7 mouse cellular contexts compared by ENCODE assay signal in genomic region chr2:141434731-141435570, GRCm38 (mm10).
DNase-seq lines count a peak whose midpoint lies in the region; ATAC-seq and TF ChIP-seq lines count a peak whose summit lies in the region.

No protein-coding gene starts in this region.

- H3K27me3 ChIP-seq in forebrain, postnatal 0 days (ENCODE audit: insufficient read depth, low read length) = no peaks in the 10 kb centered on the region
- no peaks in the 10 kb centered on the region for H3K27me3 ChIP-seq in neural tube, embryonic 15.5 days (replicated peaks)
- H3K27me3 ChIP-seq in liver, embryonic 12.5 days (replicated peaks) = no peaks in the 10 kb centered on the region

- 32% methylated on average over 16 of the region's 16 CpGs for WGBS in forebrain, postnatal 0 days
- WGBS in neural tube, embryonic 15.5 days = 25% methylated on average over 16 of the region's 16 CpGs
- WGBS in liver, embryonic 12.5 days (ENCODE audit: insufficient replicate concordance) = 64% methylated on average over 16 of the region's 16 CpGs

- no peak for TF ChIP-seq CTCF in forebrain, postnatal 0 days (IDR thresholded peaks at IDR 0.05; ENCODE audit: low read depth)
- no peak for TF ChIP-seq CTCF in layer of hippocampus, adult 2 months (conservative IDR thresholded peaks at IDR 0.05)

- no peaks in the 10 kb centered on the region for H3K9me3 ChIP-seq in forebrain, postnatal 0 days (ENCODE audit: low read length)
- no peaks in the 10 kb centered on the region for H3K9me3 ChIP-seq in neural tube, embryonic 15.5 days (replicated peaks)
- H3K9me3 ChIP-seq in liver, embryonic 12.5 days (replicated peaks) = no peaks in the 10 kb centered on the region

- H3K27ac ChIP-seq in forebrain, postnatal 0 days (ENCODE audit: low read depth, low read length) = peak overlapping the region; percentile 45; the same call in 1 of the 2 replicates
- peak overlapping the region; percentile 80 for H3K27ac ChIP-seq in layer of hippocampus, adult 2 months
- no peak overlapping the region for H3K27ac ChIP-seq in neural tube, embryonic 15.5 days (replicated peaks)
- no peak overlapping the region for H3K27ac ChIP-seq in liver, embryonic 12.5 days

- peak; percentile 43; the same call in 1 of the 2 replicates for ATAC-seq in forebrain, postnatal 0 days
- peak; percentile 55 for ATAC-seq in neural tube, embryonic 15.5 days (ENCODE audit: low FRiP score)
- no peak for ATAC-seq in liver, embryonic 12.5 days

- no peaks in the 10 kb centered on the region for H3K36me3 ChIP-seq in forebrain, postnatal 0 days (ENCODE audit: insufficient read depth)
- no peaks in the 10 kb centered on the region for H3K36me3 ChIP-seq in neural tube, embryonic 15.5 days
- no peaks in the 10 kb centered on the region for H3K36me3 ChIP-seq in liver, embryonic 12.5 days

- H3K4me2 ChIP-seq in forebrain, postnatal 0 days (ENCODE audit: low read depth) = peak overlapping the region; percentile 24; the same call in 1 of the 2 replicates
- peak overlapping the region; percentile 42 for H3K4me2 ChIP-seq in neural tube, embryonic 15.5 days
- no peak overlapping the region for H3K4me2 ChIP-seq in liver, embryonic 12.5 days

- DNase-seq in ovary, postnatal 36 days (ENCODE audit: low spot score) = peak; percentile 2
- no peak for DNase-seq in ovary, adult 18-20 months (ENCODE audit: low spot score)
- DNase-seq in forebrain, postnatal 0 days = peak; percentile 59
- DNase-seq in layer of hippocampus, adult 2 months (ENCODE audit: low spot score in 2 of 2) = peak; percentile 38 to 40
- no peak for DNase-seq in T-cell, adult 2 months (ENCODE audit: low spot score)

- no peak overlapping the region for H3K9ac ChIP-seq in forebrain, postnatal 0 days
- no peak overlapping the region for H3K9ac ChIP-seq in neural tube, embryonic 15.5 days (replicated peaks)
- no peak overlapping the region for H3K9ac ChIP-seq in liver, embryonic 12.5 days

- no peak overlapping the region; the same call in 1 of the 2 replicates for H3K4me3 ChIP-seq in forebrain, postnatal 0 days (ENCODE audit: low read depth, low read length)
- peak overlapping the region; percentile 42 for H3K4me3 ChIP-seq in layer of hippocampus, adult 2 months
- 0 out of 2 replicates have a peak overlapping the region, but pooled peaks have one; percentile 5 for H3K4me3 ChIP-seq in neural tube, embryonic 15.5 days (replicated peaks)
- H3K4me3 ChIP-seq in liver, embryonic 12.5 days = no peak overlapping the region

- H3K4me1 ChIP-seq in forebrain, postnatal 0 days (ENCODE audit: insufficient read depth) = no peaks in the 10 kb centered on the region; the same call in 1 of the 2 replicates
- H3K4me1 ChIP-seq in neural tube, embryonic 15.5 days = peaks cover 13% of the 10 kb centered on the region
- no peaks in the 10 kb centered on the region for H3K4me1 ChIP-seq in liver, embryonic 12.5 days

Comparison
In these comparisons a context has a peak if more than half of its experiments do, and no peak if none do; other contexts are left out.
1. DNase-seq: peak in ovary, postnatal 36 days (single experiment), forebrain, postnatal 0 days (single experiment) and layer of hippocampus, adult 2 months (2 of 2); none in ovary, adult 18-20 months (single experiment) and T-cell, adult 2 months (single experiment).
2. H3K27ac ChIP-seq: peak in forebrain, postnatal 0 days (single experiment) and layer of hippocampus, adult 2 months (single experiment); none in neural tube, embryonic 15.5 days (single experiment) and liver, embryonic 12.5 days (single experiment).
3. H3K4me3 ChIP-seq: peak in layer of hippocampus, adult 2 months (single experiment) and neural tube, embryonic 15.5 days (single experiment); none in forebrain, postnatal 0 days (single experiment) and liver, embryonic 12.5 days (single experiment).